Mouse (Mus musculus) ES-Bruce4 (cell line): ENCODE measurements at regions not wholly inside any gene's neighbourhood (a gene's known extent, or its start where the extent isn't known, plus 50 kb on each side); places are given as distances from the start of the nearest gene placed in this dataset.

ENCODE experiments used
- CTCF ChIP-seq: IDR thresholded peaks from one replicate; pipeline ENCODE4 v1.8.1; 2011; ENCODE audit warnings: low read depth, low read length
- EP300 ChIP-seq: IDR thresholded peaks from 2 replicates; pipeline ENCODE4 v1.6.1; 2011; ENCODE audit warnings: low read depth, low read length; ENCODE audit not compliant: insufficient read depth
- POLR2A ChIP-seq: IDR thresholded peaks from one replicate; pipeline ENCODE4 v1.8.1; 2011; ENCODE audit warnings: low read length; ENCODE audit not compliant: insufficient read depth

- no peak for TF ChIP-seq CTCF
- TF ChIP-seq EP300 = no peak
- TF ChIP-seq POLR2A = no peak
Measured at GRCm38 (mm10) chr15:96901616-96902015, 154.1 kb downstream of the Slc38a4 start.
